ENCODE assay signal across 8 mouse cellular contexts in the genomic region with DNA sequence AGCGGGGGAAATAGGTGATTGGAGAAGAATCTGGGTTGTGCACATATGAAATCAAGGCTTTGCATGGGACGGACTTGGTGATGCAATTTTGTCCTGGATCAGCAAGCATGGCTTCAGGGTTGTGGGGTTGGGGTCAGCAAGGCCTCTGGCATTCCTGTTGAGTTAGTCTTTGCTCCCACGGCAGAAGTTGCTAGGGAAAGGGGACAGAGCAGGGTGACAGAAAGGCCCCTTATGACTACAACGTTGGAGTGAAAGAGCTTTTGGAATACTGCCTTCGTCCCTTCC. TPM values are rescaled to one million over a fixed set of nuclear protein-coding genes. Genes with fewer than 3 reads are reported as not detected.
DNase-seq lines count a peak whose midpoint lies in the region; ATAC-seq and TF ChIP-seq lines count a peak whose summit lies in the region.

No protein-coding gene starts in this region.

- no peak for TF ChIP-seq CTCF in left cerebral cortex, adult 2 months (IDR thresholded peaks at IDR 0.05)

- DNase-seq in left cerebral cortex, adult 2 months (ENCODE audit: extremely low spot score in 1 of 2, low spot score in 2 of 2): no peak
- DNase-seq in left cerebral cortex, postnatal 25 days (ENCODE audit: low spot score in 2 of 2): no peak
- no peak for DNase-seq in embryonic facial prominence, embryonic 14.5 days (ENCODE audit: low spot score)
- no peak for DNase-seq in urinary bladder, adult 18-20 months (ENCODE audit: low spot score in 2 of 2)
- no peak for DNase-seq in right cerebral cortex, postnatal 14 days
- DNase-seq in urinary bladder, postnatal 4 days (ENCODE audit: low spot score in 2 of 2): no peak

- H3K27ac ChIP-seq in left cerebral cortex, adult 2 months: peak overlapping the region; percentile 97
- peak overlapping the region; percentile 92 for H3K27ac ChIP-seq in embryonic facial prominence, embryonic 14.5 days (replicated peaks; ENCODE audit: low read depth, low read length)
- H3K27ac ChIP-seq in intestine, embryonic 16.5 days (ENCODE audit: low read length): peak overlapping the region; percentile 94
- H3K27ac ChIP-seq in neural tube, embryonic 12.5 days: peak overlapping the region; percentile 28

- H3K4me1 ChIP-seq in embryonic facial prominence, embryonic 14.5 days (ENCODE audit: control insufficient read depth, insufficient read depth, low read length): peaks cover 10% of the 10 kb centered on the region
- H3K4me1 ChIP-seq in intestine, embryonic 16.5 days (ENCODE audit: control insufficient read depth, insufficient read depth, low read length): peaks cover 8% of the 10 kb centered on the region; the same call in 1 of the 2 replicates
- peaks cover 8% of the 10 kb centered on the region for H3K4me1 ChIP-seq in neural tube, embryonic 12.5 days

- H3K36me3 ChIP-seq in embryonic facial prominence, embryonic 14.5 days (ENCODE audit: control insufficient read depth, insufficient read depth, low read length): peaks cover 12% of the 10 kb centered on the region
- peaks cover 9% of the 10 kb centered on the region for H3K36me3 ChIP-seq in intestine, embryonic 16.5 days (ENCODE audit: control insufficient read depth, insufficient read depth, low read length)
- no peaks in the 10 kb centered on the region for H3K36me3 ChIP-seq in neural tube, embryonic 12.5 days

- no peaks in the 10 kb centered on the region for H3K9me3 ChIP-seq in embryonic facial prominence, embryonic 14.5 days (ENCODE audit: control insufficient read depth, low read length)
- H3K9me3 ChIP-seq in intestine, embryonic 16.5 days (ENCODE audit: control insufficient read depth, low read length): peaks cover 3% of the 10 kb centered on the region; the same call in 1 of the 2 replicates
- H3K9me3 ChIP-seq in neural tube, embryonic 12.5 days: no peaks in the 10 kb centered on the region

- H3K9ac ChIP-seq in embryonic facial prominence, embryonic 14.5 days (ENCODE audit: low read depth, low read length): peak overlapping the region; percentile 70
- H3K9ac ChIP-seq in intestine, embryonic 16.5 days (ENCODE audit: low read depth, low read length): peak overlapping the region; percentile 83
- H3K9ac ChIP-seq in neural tube, embryonic 12.5 days: peak overlapping the region; percentile 52; the same call in 1 of the 2 replicates

- peak overlapping the region; percentile 57 for H3K4me2 ChIP-seq in embryonic facial prominence, embryonic 14.5 days (ENCODE audit: low read depth, low read length)
- peak overlapping the region; percentile 86 for H3K4me2 ChIP-seq in intestine, embryonic 16.5 days (ENCODE audit: low read depth, low read length)
- peak overlapping the region; percentile 61 for H3K4me2 ChIP-seq in neural tube, embryonic 12.5 days (replicated peaks)

- WGBS in embryonic facial prominence, embryonic 14.5 days: 59% methylated on average over 5 of the region's 5 CpGs
- WGBS in intestine, embryonic 16.5 days: 60% methylated on average over 5 of the region's 5 CpGs
- 68% methylated on average over 5 of the region's 5 CpGs for WGBS in neural tube, embryonic 12.5 days

- intact Hi-C loops in left cerebral cortex, adult 2 months (cut with DNase I): no loop called here
- intact Hi-C loops in left cerebral cortex, postnatal 25 days (cut with DNase I): loop anchor here (2.0 kb wide), 1 partner anchor 27 kb away; the partner anchor contains the start of gene Rnaseh1

- H3K4me3 ChIP-seq in left cerebral cortex, adult 2 months: peak overlapping the region; percentile 57
- H3K4me3 ChIP-seq in embryonic facial prominence, embryonic 14.5 days (ENCODE audit: low read depth, low read length): peak overlapping the region; percentile 57
- H3K4me3 ChIP-seq in intestine, embryonic 16.5 days (ENCODE audit: low read length): peak overlapping the region; percentile 71
- H3K4me3 ChIP-seq in neural tube, embryonic 12.5 days: 0 out of 2 replicates have a peak overlapping the region, but pooled peaks have one; percentile 43

- ATAC-seq in embryonic facial prominence, embryonic 14.5 days (ENCODE audit: low read depth): no peak
- peak; percentile 4; the same call in 1 of the 2 replicates for ATAC-seq in intestine, embryonic 16.5 days
- no peak for ATAC-seq in neural tube, embryonic 12.5 days (ENCODE audit: low FRiP score, low read depth)

- no peaks in the 10 kb centered on the region for H3K27me3 ChIP-seq in embryonic facial prominence, embryonic 14.5 days (replicated peaks; ENCODE audit: control insufficient read depth, insufficient read depth, low read length)
- no peaks in the 10 kb centered on the region for H3K27me3 ChIP-seq in intestine, embryonic 16.5 days (replicated peaks; ENCODE audit: control insufficient read depth, insufficient read depth, low read length)
- no peaks in the 10 kb centered on the region for H3K27me3 ChIP-seq in neural tube, embryonic 12.5 days (replicated peaks)

RNA-seq across cellular contexts. Expression of gene Adi1, which starts 0.8 kb away (rescaled TPM):
- 10 to 100 TPM; 32.2 to 33.0 TPM for total RNA-seq in left cerebral cortex, adult 2 months (2021)
- total RNA-seq in left cerebral cortex, postnatal 25 days (2021): 10 to 100 TPM; 26.5 to 29.7 TPM
- 57.5 and 60.8 TPM in 2 replicates for polyA plus RNA-seq in embryonic facial prominence, embryonic 14.5 days (2014; fragmentation: Nextera tagmentation; extraction: Ambion mirVana)
- 111 and 114 TPM in 2 replicates for polyA plus RNA-seq in intestine, embryonic 16.5 days (2015; fragmentation: Nextera tagmentation; extraction: Ambion mirVana)
- 35.1 and 36.7 TPM in 2 replicates for polyA plus RNA-seq in neural tube, embryonic 12.5 days (2016; fragmentation: Nextera tagmentation; extraction: Ambion mirVana)

RNA-seq across cellular contexts. Expression of gene Rnaseh1, which starts 26.5 kb away (rescaled TPM):
- 10 to 100 TPM; 13.4 to 13.6 TPM for total RNA-seq in left cerebral cortex, adult 2 months (2021)
- total RNA-seq in left cerebral cortex, postnatal 25 days (2021): 10 to 100 TPM; 12.9 to 13.4 TPM
- 24.0 and 24.2 TPM in 2 replicates for polyA plus RNA-seq in embryonic facial prominence, embryonic 14.5 days (2014; fragmentation: Nextera tagmentation; extraction: Ambion mirVana)
- polyA plus RNA-seq in intestine, embryonic 16.5 days (2015; fragmentation: Nextera tagmentation; extraction: Ambion mirVana): 24.2 and 28.2 TPM in 2 replicates
- polyA plus RNA-seq in neural tube, embryonic 12.5 days (2016; fragmentation: Nextera tagmentation; extraction: Ambion mirVana): 29.3 and 29.6 TPM in 2 replicates

RNA-seq across cellular contexts. Expression of gene Rps7, which starts 40.1 kb away (rescaled TPM):
- 100 to 1,000 TPM; 246 to 270 TPM for total RNA-seq in left cerebral cortex, adult 2 months (2021)
- total RNA-seq in left cerebral cortex, postnatal 25 days (2021): 100 to 1,000 TPM; 282 to 283 TPM
- polyA plus RNA-seq in embryonic facial prominence, embryonic 14.5 days (2014; fragmentation: Nextera tagmentation; extraction: Ambion mirVana): 941 and 979 TPM in 2 replicates
- polyA plus RNA-seq in intestine, embryonic 16.5 days (2015; fragmentation: Nextera tagmentation; extraction: Ambion mirVana): 587 and 597 TPM in 2 replicates
- 594 and 599 TPM in 2 replicates for polyA plus RNA-seq in neural tube, embryonic 12.5 days (2016; fragmentation: Nextera tagmentation; extraction: Ambion mirVana)

RNA-seq across cellular contexts. Expression of gene Colec11, which starts 52.7 kb away (rescaled TPM):
- under 1 TPM; 0.63 to 0.65 TPM for total RNA-seq in left cerebral cortex, adult 2 months (2021)
- under 1 TPM; 0.60 to 0.62 TPM for total RNA-seq in left cerebral cortex, postnatal 25 days (2021)
- polyA plus RNA-seq in embryonic facial prominence, embryonic 14.5 days (2014; fragmentation: Nextera tagmentation; extraction: Ambion mirVana): 0.56 and 0.78 TPM in 2 replicates
- 0.97 and 1.8 TPM in 2 replicates for polyA plus RNA-seq in intestine, embryonic 16.5 days (2015; fragmentation: Nextera tagmentation; extraction: Ambion mirVana)
- 0.43 and 0.44 TPM in 2 replicates for polyA plus RNA-seq in neural tube, embryonic 12.5 days (2016; fragmentation: Nextera tagmentation; extraction: Ambion mirVana)

Comparison
In these comparisons a context has a peak if more than half of its experiments do, and no peak if none do; other contexts are left out.
1. H3K27ac ChIP-seq: peak in every context shown above with its lines; median percentile 97 in left cerebral cortex, adult 2 months; 94 in intestine, embryonic 16.5 days; 92 in embryonic facial prominence, embryonic 14.5 days; 28 in neural tube, embryonic 12.5 days.